Mouse (Mus musculus) MEL (cell line): Measurements from ENCODE around the gene Tnk2. TPM values are rescaled to one million over a fixed set of nuclear protein-coding genes. Genes with fewer than 3 reads are reported as not detected.
A peak's percentile ranks its signal among the peaks of the same experiment; 100 is the strongest.

Experiments
- DNase-seq: peaks from one replicate; pipeline ENCODE4 v3.0.0; 2011; ENCODE audit warnings: low read depth, low spot score
- H3K27ac ChIP-seq: 2 replicates; pipeline ENCODE4 v1.5.1; 2012; ENCODE audit warnings: low read depth, mild to moderate bottlenecking, control low read depth, low read length, moderate library complexity; ENCODE audit not compliant: control insufficient read depth
- H3K27me3 ChIP-seq, 2 experiments: fragments of 150-350 bp in 1 of 2; sonication (generic) in 1 of 2; 2 replicates each; pipeline ENCODE4 v1.6.1; 2012; ENCODE audit warnings: low read length in 2 of 2, mild to moderate bottlenecking in 2 of 2, improper control_type of control experiment in 1 of 2, moderate library complexity in 1 of 2; ENCODE audit not compliant: insufficient read depth in 2 of 2, control insufficient read depth in 1 of 2
- H3K36me3 ChIP-seq, 2 experiments: 2 replicates each; pipeline ENCODE4 v1.6.1; 2012 to 2014; ENCODE audit warnings: low read length in 2 of 2, improper control_type of control experiment in 1 of 2, inconsistent platforms in 1 of 2, mild to moderate bottlenecking in 1 of 2; ENCODE audit not compliant: insufficient read depth in 2 of 2, control insufficient read depth in 1 of 2
- H3K4me1 ChIP-seq, 2 experiments: fragments of 150-350 bp in 1 of 2; sonication (generic) in 1 of 2; 2 replicates each; pipeline ENCODE4 v1.6.1; 2012; ENCODE audit warnings: low read length in 2 of 2, improper control_type of control experiment in 1 of 2, mild to moderate bottlenecking in 1 of 2; ENCODE audit not compliant: insufficient read depth in 2 of 2, control insufficient read depth in 1 of 2
- H3K4me3 ChIP-seq, 2 experiments: fragments of 150-350 bp in 1 of 2; sonication (generic) in 1 of 2; 2 replicates each; pipeline ENCODE4 v1.5.1; 2012; ENCODE audit warnings: low read depth in 2 of 2, low read length in 2 of 2, mild to moderate bottlenecking in 2 of 2, moderate library complexity in 2 of 2, control low read depth in 1 of 2, improper control_type of control experiment in 1 of 2; ENCODE audit not compliant: control insufficient read depth in 1 of 2, insufficient read depth in 1 of 2
- H3K79me2 ChIP-seq: 2 replicates; pipeline ENCODE4 v1.6.1; 2012; ENCODE audit warnings: mild to moderate bottlenecking, low read length, moderate library complexity; ENCODE audit not compliant: control insufficient read depth, poor library complexity, insufficient read depth
- H3K9ac ChIP-seq: 2 replicates; pipeline ENCODE4 v1.6.1; 2012; ENCODE audit warnings: low read depth, mild to moderate bottlenecking, control low read depth, low read length, moderate library complexity; ENCODE audit not compliant: control insufficient read depth, poor library complexity, severe bottlenecking
- H3K9me3 ChIP-seq: fragments of 150-350 bp; sonication (generic); replicated peaks from 2 replicates; pipeline ENCODE4 v1.6.1; 2012; ENCODE audit warnings: mild to moderate bottlenecking, low read length, improper control_type of control experiment, moderate library complexity; ENCODE audit not compliant: insufficient read depth
- BHLHE40 ChIP-seq: IDR thresholded peaks from 2 replicates; pipeline ENCODE4 v1.6.1; 2012; ENCODE audit warnings: low read depth, mild to moderate bottlenecking, inconsistent platforms, low read length, improper control_type of control experiment, borderline replicate concordance
- CTCF ChIP-seq, 3 experiments: IDR thresholded peaks in 2 of 3; conservative IDR thresholded peaks in 1 of 3; 2 replicates each; pipeline ENCODE4 v1.5.1; 2011 to 2012; ENCODE audit warnings: low read length in 3 of 3, low read depth in 2 of 3, mild to moderate bottlenecking in 2 of 3, improper control_type of control experiment in 1 of 3, inconsistent platforms in 1 of 3, mixed read lengths in 1 of 3, moderate library complexity in 1 of 3; ENCODE audit not compliant: control insufficient read depth in 1 of 3, insufficient read depth in 1 of 3, poor library complexity in 1 of 3, severe bottlenecking in 1 of 3
- E2F4 ChIP-seq: IDR thresholded peaks from 2 replicates; pipeline ENCODE4 v1.6.1; 2011; ENCODE audit warnings: low read depth, low read length, improper control_type of control experiment, borderline replicate concordance
- EP300 ChIP-seq, 2 experiments: IDR thresholded peaks; 2 replicates each; pipeline ENCODE4 v1.6.1; 2011; ENCODE audit warnings: improper control_type of control experiment in 2 of 2, low read length in 2 of 2, low read depth in 1 of 2, mild to moderate bottlenecking in 1 of 2
- ETS1 ChIP-seq: IDR thresholded peaks from 2 replicates; pipeline ENCODE4 v1.6.1; 2012; ENCODE audit warnings: low read depth, mild to moderate bottlenecking, inconsistent platforms, low read length, improper control_type of control experiment, moderate library complexity
- GABPA ChIP-seq: IDR thresholded peaks from 2 replicates; pipeline ENCODE4 v1.6.1; 2012; ENCODE audit warnings: low read depth, mild to moderate bottlenecking, inconsistent platforms, low read length, improper control_type of control experiment, moderate library complexity
- GATA1 ChIP-seq: IDR thresholded peaks from 2 replicates; pipeline ENCODE4 v1.6.1; 2011; ENCODE audit warnings: low read depth, low read length, improper control_type of control experiment
- JUND ChIP-seq: IDR thresholded peaks from 2 replicates; pipeline ENCODE4 v1.6.1; 2011; ENCODE audit warnings: low read depth, mild to moderate bottlenecking, improper control_type of control experiment, low read length
- KAT2A ChIP-seq: conservative IDR thresholded peaks from 2 replicates; pipeline ENCODE4 v1.6.1; 2012; ENCODE audit warnings: low read depth, low read length, improper control_type of control experiment, inconsistent platforms
- MAFK ChIP-seq: IDR thresholded peaks from 2 replicates; pipeline ENCODE4 v1.6.1; 2011; ENCODE audit warnings: low read depth, mild to moderate bottlenecking, low read length, improper control_type of control experiment, borderline replicate concordance
- MAX ChIP-seq: IDR thresholded peaks from 2 replicates; pipeline ENCODE4 v1.6.1; 2011; ENCODE audit warnings: low read length, improper control_type of control experiment
- MAZ ChIP-seq: IDR thresholded peaks from 2 replicates; pipeline ENCODE4 v1.6.1; 2012; ENCODE audit warnings: low read depth, mild to moderate bottlenecking, inconsistent platforms, low read length, improper control_type of control experiment
- MEF2A ChIP-seq: IDR thresholded peaks from 2 replicates; pipeline ENCODE4 v1.6.1; 2014; ENCODE audit warnings: low read depth, mild to moderate bottlenecking, inconsistent platforms, low read length, improper control_type of control experiment; ENCODE audit not compliant: poor library complexity, insufficient replicate concordance, severe bottlenecking; ENCODE audit errors: extremely low read depth
- MXI1 ChIP-seq: IDR thresholded peaks from 2 replicates; pipeline ENCODE4 v1.6.1; 2011; ENCODE audit warnings: mild to moderate bottlenecking, low read depth, low read length, improper control_type of control experiment
- MYB ChIP-seq: IDR thresholded peaks from 2 replicates; pipeline ENCODE4 v1.6.1; 2011; ENCODE audit warnings: mild to moderate bottlenecking, low read depth, low read length, improper control_type of control experiment
- MYC ChIP-seq: IDR thresholded peaks from 2 replicates; pipeline ENCODE4 v1.6.1; 2011; ENCODE audit warnings: low read depth, mild to moderate bottlenecking, low read length, improper control_type of control experiment, moderate library complexity
- NELFE ChIP-seq: IDR thresholded peaks from 2 replicates; pipeline ENCODE4 v1.6.1; 2011; ENCODE audit warnings: low read depth, low read length, improper control_type of control experiment
- POLR2A ChIP-seq, 2 experiments: IDR thresholded peaks; 2 replicates each; pipeline ENCODE4 v1.6.1; 2011 to 2012; ENCODE audit warnings: low read length in 2 of 2, mild to moderate bottlenecking in 2 of 2, control low read depth in 1 of 2, improper control_type of control experiment in 1 of 2, low read depth in 1 of 2, moderate library complexity in 1 of 2; ENCODE audit not compliant: control insufficient read depth in 1 of 2, insufficient read depth in 1 of 2, poor library complexity in 1 of 2
- POLR2AphosphoS2 ChIP-seq: IDR thresholded peaks from 2 replicates; pipeline ENCODE4 v1.6.1; 2011; ENCODE audit warnings: low read length, improper control_type of control experiment
- POLR2AphosphoS5 ChIP-seq: IDR thresholded peaks from 2 replicates; pipeline ENCODE4 v1.6.1; 2012; ENCODE audit warnings: low read depth, borderline replicate concordance, mild to moderate bottlenecking, inconsistent platforms, low read length, moderate library complexity, mixed read lengths
- RAD21 ChIP-seq: IDR thresholded peaks from 2 replicates; pipeline ENCODE4 v1.6.1; 2011; ENCODE audit warnings: mild to moderate bottlenecking, low read depth, low read length, improper control_type of control experiment
- RCOR1 ChIP-seq: IDR thresholded peaks from 2 replicates; pipeline ENCODE4 v1.6.1; 2012; ENCODE audit warnings: low read depth, mild to moderate bottlenecking, inconsistent platforms, low read length, improper control_type of control experiment
- TAL1 ChIP-seq: IDR thresholded peaks from 2 replicates; pipeline ENCODE4 v1.6.1; 2012; ENCODE audit warnings: mild to moderate bottlenecking, inconsistent platforms, low read length, moderate library complexity, mixed read lengths
- TBP ChIP-seq: IDR thresholded peaks from 2 replicates; pipeline ENCODE4 v1.8.0; 2011; ENCODE audit warnings: low read depth, low read length, improper control_type of control experiment
- TCF12 ChIP-seq: IDR thresholded peaks from 2 replicates; pipeline ENCODE4 v1.6.1; 2014; ENCODE audit warnings: low read depth, mild to moderate bottlenecking, inconsistent platforms, low read length, improper control_type of control experiment, moderate library complexity
- UBTF ChIP-seq: IDR thresholded peaks from 2 replicates; pipeline ENCODE4 v1.6.1; 2012; ENCODE audit warnings: low read depth, mild to moderate bottlenecking, inconsistent platforms, low read length, improper control_type of control experiment, moderate library complexity, borderline replicate concordance; ENCODE audit not compliant: insufficient read depth
- ZC3H11A ChIP-seq: IDR thresholded peaks from 2 replicates; pipeline ENCODE4 v1.6.1; 2012; ENCODE audit warnings: low read depth, mild to moderate bottlenecking, inconsistent platforms, low read length, improper control_type of control experiment
- ZMIZ1 ChIP-seq: IDR thresholded peaks from 2 replicates; pipeline ENCODE4 v1.6.1; 2012; ENCODE audit warnings: low read depth, mild to moderate bottlenecking, inconsistent platforms, low read length, improper control_type of control experiment, moderate library complexity
- ZNF384 ChIP-seq: IDR thresholded peaks from 2 replicates; pipeline ENCODE4 v1.6.1; 2012; ENCODE audit warnings: low read depth, mild to moderate bottlenecking, inconsistent platforms, low read length, improper control_type of control experiment
- polyA plus RNA-seq, 2 experiments: library from polyadenylated mRNA; stranded (reverse) in 1 of 2; unstranded in 1 of 2; fragments of >175 nt in 1 of 2; fragments of >200 nt in 1 of 2; gene quantifications; 2 replicates each; pipeline versions ENCODE4 v1.2.1 to v1.2.4; 2012; ENCODE audit warnings: low replicate concordance in 2 of 2, low read depth in 1 of 2; ENCODE audit not compliant: insufficient read length in 2 of 2, insufficient read depth in 1 of 2, missing spikeins in 1 of 2
- total RNA-seq: library from RNA; depleted of rRNA; stranded (reverse); fragments of 300-350 nt; gene quantifications from 2 replicates; pipeline ENCODE4 v1.2.3, GENCODE M21; 2012

Tnk2 gene
- total and polyA plus RNA-seq, 3 experiments, result 34.8 to 77.0 TPM; not detected in 1

DNA sequence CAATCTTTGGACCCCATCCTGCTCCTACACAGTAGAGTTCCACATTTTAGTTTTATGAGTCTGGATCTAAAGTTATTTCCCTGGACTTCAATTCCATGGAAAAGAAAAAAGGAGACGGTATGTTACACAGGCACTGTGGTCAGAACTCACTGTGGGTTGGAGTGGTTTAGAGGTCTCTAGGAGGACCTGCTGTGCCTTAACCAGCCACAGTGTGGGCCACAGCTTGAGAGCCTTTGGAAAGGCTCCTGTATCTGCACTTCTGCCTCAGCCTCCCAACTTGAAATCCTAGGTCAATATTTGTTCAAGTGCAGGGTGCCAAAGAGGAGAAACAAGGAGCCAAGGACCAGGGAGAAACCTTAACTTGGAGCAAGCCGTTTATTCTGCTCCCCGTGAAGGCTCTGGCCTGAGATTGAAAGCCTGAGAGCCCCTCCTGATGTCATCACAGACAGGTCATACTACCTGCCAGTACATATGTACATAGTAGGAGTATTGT lies 41.4 kb upstream of the Tnk2 start:
- Histone ChIP-seq H3K9ac (no peak overlapping the region), H3K27ac (no peak overlapping the region), H3K4me1 (peaks cover 0 to 4% of the 10 kb centered on the region in 2 experiments; a peak in 2 of 4 replicates), H3K9me3 (no peaks in the 10 kb centered on the region), H3K27me3 (no peaks in the 10 kb centered on the region; a peak in 2 of 4 replicates), H3K79me2 (no peaks in the 10 kb centered on the region), H3K4me3 (no peak overlapping the region), H3K36me3 (no peaks in the 10 kb centered on the region)
- no peak for DNase-seq
- TF ChIP-seq MAZ (no peak), TCF12 (no peak), ZNF384 (no peak)

GRCm38 (mm10) chr16:32607562-32608343 lies 35.9 kb upstream of the Tnk2 start:
- Histone ChIP-seq H3K4me3 (peak overlapping the region; percentile 1 to 28; a peak in 3 of 4 replicates), H3K27ac (peak overlapping the region; percentile 81), H3K9ac (peak overlapping the region; percentile 62), H3K36me3 (peaks cover 4 to 20% of the 10 kb centered on the region in 2 experiments; a peak in 3 of 4 replicates), H3K9me3 (no peaks in the 10 kb centered on the region), H3K27me3 (no peaks in the 10 kb centered on the region; a peak in 2 of 4 replicates), H3K4me1 (peaks cover 11 to 20% of the 10 kb centered on the region in 2 experiments), H3K79me2 (peaks cover 36% of the 10 kb centered on the region)
- DNase-seq, result peak; percentile 65
- TF ChIP-seq MAX (no peak), MYB (peak; percentile 58; the same call in 1 of the 2 replicates), TBP (no peak), GABPA (no peak), MAFK (no peak), RAD21 (no peak), MXI1 (no peak), UBTF (no peak), POLR2AphosphoS5 (no peak), KAT2A (no peak; the same call in 1 of the 2 replicates), E2F4 (no peak), RCOR1 (peak; percentile 5; the same call in 1 of the 2 replicates), POLR2A (IDR thresholded peaks at IDR 0.05; ENCODE audit: control insufficient read depth in 1 of 2, insufficient read depth in 1 of 2, low read depth in 1 of 2, low read length in 2 of 2, poor library complexity in 1 of 2) (no peak), MAZ (no peak), CTCF (IDR thresholded peaks at IDR 0.05 in 2 of 3, conservative IDR thresholded peaks at IDR 0.05 in 1 of 3; ENCODE audit: control insufficient read depth in 1 of 3, insufficient read depth in 1 of 3, low read depth in 2 of 3, low read length in 3 of 3, poor library complexity in 1 of 3, severe bottlenecking in 1 of 3) (no peak), TCF12 (peak; percentile 78), POLR2AphosphoS2 (no peak), EP300 (IDR thresholded peaks at IDR 0.05; ENCODE audit: low read depth in 1 of 2, low read length in 2 of 2) (peak; percentile 67 to 89; a peak in 3 of 4 replicates), MYC (no peak), ZNF384 (peak; percentile 81), NELFE (no peak), GATA1 (peak; percentile 63), ZC3H11A (no peak), JUND (0 out of 2 replicates have a peak, but pooled peaks have one; percentile 16), BHLHE40 (0 out of 2 replicates have a peak, but pooled peaks have one; percentile 31), ZMIZ1 (no peak), ETS1 (peak; percentile 66; the same call in 1 of the 2 replicates), MEF2A (0 out of 2 replicates have a peak, but pooled peaks have one; percentile 22), TAL1 (peak; percentile 49)
